Mouse (Mus musculus) testis, postnatal 10 days (tissue): Measurements from ENCODE around the gene S100b.
A peak's percentile ranks its signal among the peaks of the same experiment; 100 is the strongest.

Experiments used
- DNase-seq: peaks from one replicate; pipeline ENCODE4 v3.0.0; 2021; ENCODE audit warnings: low spot score

The S100b gene

GRCm38 (mm10) chr10:76260358-76261059 is 6.9 kb downstream of the S100b start:
- DNase-seq = no peak

GRCm38 (mm10) chr10:76261447-76261846 is 7.8 kb downstream of the S100b start:
- no peak for DNase-seq

GRCm38 (mm10) chr10:76262431-76262830 is 8.8 kb downstream of the S100b start:
- DNase-seq = no peak

GRCm38 (mm10) chr10:76271238-76271637 is 17.6 kb downstream of the S100b start:
- DNase-seq = peak; percentile 75

GRCm38 (mm10) chr10:76275256-76275655 is 21.6 kb downstream of the S100b start:
- no peak for DNase-seq

GRCm38 (mm10) chr10:76278541-76279097 is 25.0 kb downstream of the S100b start:
- DNase-seq = no peak

- DNase-seq = no peak
Observed at GRCm38 (mm10) chr10:76288268-76288993, 34.8 kb downstream of the S100b start.

- DNase-seq = no peak
Observed at GRCm38 (mm10) chr10:76289052-76289451, 35.4 kb downstream of the S100b start.

GRCm38 (mm10) chr10:76289936-76290671 is 36.5 kb downstream of the S100b start:
- DNase-seq = no peak

GRCm38 (mm10) chr10:76293222-76293621 is 39.6 kb downstream of the S100b start:
- no peak for DNase-seq

- no peak for DNase-seq
Observed at GRCm38 (mm10) chr10:76300133-76300532, 46.5 kb downstream of the S100b start.

- no peak for DNase-seq
Observed at GRCm38 (mm10) chr10:76306738-76307137, 53.1 kb downstream of the S100b start.
